Mouse (Mus musculus) c-Kit-positive CD71-positive TER-119-positive erythroid progenitor cells, embryonic 14.5 days (primary cell): ENCODE measurements around the gene Lrguk.
A peak's percentile ranks its signal among the peaks of the same experiment; 100 is the strongest.

Experiments used
- DNase-seq: peaks from one replicate; pipeline ENCODE4 v3.0.0-alpha.2; 2013; ENCODE audit warnings: low spot score

The Lrguk gene

GRCm38 (mm10) chr6:34176111-34176863 lies 147.0 kb downstream of the Lrguk start:
- DNase-seq: peak; percentile 54

DNA sequence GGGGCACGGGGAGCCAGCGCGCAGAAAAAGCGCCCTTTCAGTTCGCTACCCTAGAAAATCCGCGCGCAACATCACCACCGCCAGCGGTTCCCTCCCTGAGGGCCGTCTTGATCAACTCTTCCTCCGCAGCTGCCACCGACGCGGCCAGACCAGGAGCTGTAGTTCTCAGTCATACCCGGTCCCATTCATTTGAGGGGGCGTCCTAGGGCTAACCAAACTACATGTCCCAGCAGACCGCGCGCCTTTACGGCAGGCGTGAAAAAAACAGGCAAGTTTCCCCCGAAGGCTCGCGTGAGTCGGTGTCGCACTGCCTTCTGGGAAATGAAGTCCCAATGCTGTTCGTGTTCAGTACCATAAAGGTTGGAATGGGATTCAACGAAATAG lies 147.6 kb downstream of the Lrguk start, which contains the start of gene Slc35b4:
Gene Slc35b4, minus strand, starts transcription at position 248 of the 384 bp plus-strand sequence.
- DNase-seq: peak; percentile 87

- DNase-seq: no peak
These were observed 149.8 kb downstream of the Lrguk start for GRCm38 (mm10) chr6:34179007-34179406.

DNA sequence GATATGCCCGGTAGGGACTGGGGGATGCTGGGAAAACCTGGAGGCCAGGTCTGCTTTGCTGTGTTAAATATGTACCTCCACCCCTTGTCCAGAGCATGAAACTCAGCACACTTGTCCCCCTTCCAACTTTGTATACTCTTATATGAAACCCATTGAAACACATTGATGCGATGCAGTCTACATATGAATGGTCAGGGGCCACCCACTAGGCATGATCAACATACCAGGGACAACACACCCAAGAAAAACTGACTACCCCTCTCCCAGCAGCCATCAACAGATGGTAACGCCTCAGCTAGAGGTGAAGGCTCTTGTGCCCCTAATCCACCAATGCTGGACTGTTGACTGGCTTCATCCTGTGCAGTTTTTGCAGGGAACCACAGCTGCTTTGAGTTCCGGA lies 150.7 kb downstream of the Lrguk start:
- DNase-seq: no peak

- DNase-seq: no peak
These were observed 152.7 kb downstream of the Lrguk start for GRCm38 (mm10) chr6:34181961-34182360.

GRCm38 (mm10) chr6:34183326-34183725 lies 154.1 kb downstream of the Lrguk start:
- DNase-seq: no peak
